17 mouse cellular contexts compared by ENCODE assay signal in the genomic region with DNA sequence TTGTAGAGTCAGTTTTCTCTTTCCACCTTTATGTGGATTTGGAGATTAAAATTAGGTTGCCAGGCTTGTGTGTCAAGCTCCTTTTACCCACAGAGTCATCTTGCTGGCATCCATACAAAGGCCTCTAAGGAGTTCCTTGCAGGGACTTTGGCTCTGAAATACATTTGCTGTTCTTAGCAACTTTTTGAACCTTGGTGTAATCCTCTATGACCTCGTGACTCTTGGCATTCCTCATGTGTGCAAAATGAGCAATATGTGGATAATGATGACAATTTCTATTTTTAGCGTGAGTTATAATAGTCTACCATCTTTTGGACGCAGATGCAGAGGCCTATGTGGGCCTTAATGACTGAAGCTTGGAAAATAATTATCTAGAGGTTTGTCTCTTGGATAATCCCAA.
"Had no signal": no experiment of that assay in that cellular context is flagged by ENCODE, and none has a peak within 500 bp of the region (broad histone marks: within the 10 kb centered on the region; RNA-seq: fewer than 3 reads in every experiment).

No protein-coding gene starts in this region.

- DNase-seq: kidney, adult 18-20 months; layer of hippocampus, postnatal 36 days; liver, embryonic 13.5 days; lung, adult 2 months; right cerebral cortex, adult 18-20 months; right cerebral cortex, postnatal 14 days; right cerebral cortex, postnatal 4 days; spleen, adult 18-20 months; thymus, adult 18-20 months; thymus, postnatal 36 days had no signal

- H3K4me2 ChIP-seq: liver, embryonic 13.5 days; midbrain, embryonic 12.5 days; midbrain, embryonic 15.5 days; neural tube, embryonic 12.5 days; neural tube, embryonic 15.5 days had no signal

- H3K27me3 ChIP-seq: liver, embryonic 13.5 days; midbrain, embryonic 12.5 days; midbrain, embryonic 15.5 days; neural tube, embryonic 12.5 days; neural tube, embryonic 15.5 days had no signal

- H3K9me3 ChIP-seq: liver, embryonic 13.5 days; midbrain, embryonic 12.5 days; midbrain, embryonic 15.5 days; neural tube, embryonic 12.5 days; neural tube, embryonic 15.5 days had no signal

- H3K4me1 ChIP-seq: liver, embryonic 13.5 days; midbrain, embryonic 12.5 days; midbrain, embryonic 15.5 days; neural tube, embryonic 12.5 days; neural tube, embryonic 15.5 days had no signal

- H3K9ac ChIP-seq: liver, embryonic 13.5 days; midbrain, embryonic 12.5 days; midbrain, embryonic 15.5 days; neural tube, embryonic 12.5 days; neural tube, embryonic 15.5 days had no signal

- H3K36me3 ChIP-seq: liver, embryonic 13.5 days; midbrain, embryonic 12.5 days; midbrain, embryonic 15.5 days; neural tube, embryonic 12.5 days; neural tube, embryonic 15.5 days had no signal

- H3K27ac ChIP-seq: kidney, postnatal 0 days; left cerebral cortex, adult 2 months; liver, embryonic 13.5 days; macrophage; midbrain, embryonic 12.5 days; midbrain, embryonic 15.5 days; neural tube, embryonic 12.5 days; neural tube, embryonic 15.5 days had no signal

- ATAC-seq: midbrain, embryonic 15.5 days had no signal

- H3K4me3 ChIP-seq: left cerebral cortex, adult 2 months; liver, embryonic 13.5 days; midbrain, embryonic 12.5 days; midbrain, embryonic 15.5 days; neural tube, embryonic 12.5 days; neural tube, embryonic 15.5 days had no signal
